Mouse (Mus musculus) MEL (cell line): ENCODE data around the gene Rplp0.
A peak's percentile ranks its signal among the peaks of the same experiment; 100 is the strongest.

Experiments
- CHD2 ChIP-seq: IDR thresholded peaks from 2 replicates; pipeline ENCODE4 v1.6.1; 2011; ENCODE audit warnings: low read length, improper control_type of control experiment
- CTCF ChIP-seq, 3 experiments: IDR thresholded peaks in 2 of 3; conservative IDR thresholded peaks in 1 of 3; 2 replicates each; pipeline ENCODE4 v1.5.1; 2011 to 2012; ENCODE audit warnings: low read length in 3 of 3, low read depth in 2 of 3, mild to moderate bottlenecking in 2 of 3, improper control_type of control experiment in 1 of 3, inconsistent platforms in 1 of 3, mixed read lengths in 1 of 3, moderate library complexity in 1 of 3; ENCODE audit not compliant: control insufficient read depth in 1 of 3, insufficient read depth in 1 of 3, poor library complexity in 1 of 3, severe bottlenecking in 1 of 3
- GATA1 ChIP-seq: IDR thresholded peaks from 2 replicates; pipeline ENCODE4 v1.6.1; 2011; ENCODE audit warnings: low read depth, low read length, improper control_type of control experiment
- JUND ChIP-seq: IDR thresholded peaks from 2 replicates; pipeline ENCODE4 v1.6.1; 2011; ENCODE audit warnings: low read depth, mild to moderate bottlenecking, improper control_type of control experiment, low read length
- MAX ChIP-seq: IDR thresholded peaks from 2 replicates; pipeline ENCODE4 v1.6.1; 2011; ENCODE audit warnings: low read length, improper control_type of control experiment
- MEF2A ChIP-seq: IDR thresholded peaks from 2 replicates; pipeline ENCODE4 v1.6.1; 2014; ENCODE audit warnings: low read depth, mild to moderate bottlenecking, inconsistent platforms, low read length, improper control_type of control experiment; ENCODE audit not compliant: poor library complexity, insufficient replicate concordance, severe bottlenecking; ENCODE audit errors: extremely low read depth
- POLR2A ChIP-seq, 2 experiments: IDR thresholded peaks; 2 replicates each; pipeline ENCODE4 v1.6.1; 2011 to 2012; ENCODE audit warnings: low read length in 2 of 2, mild to moderate bottlenecking in 2 of 2, control low read depth in 1 of 2, improper control_type of control experiment in 1 of 2, low read depth in 1 of 2, moderate library complexity in 1 of 2; ENCODE audit not compliant: control insufficient read depth in 1 of 2, insufficient read depth in 1 of 2, poor library complexity in 1 of 2
- TAL1 ChIP-seq: IDR thresholded peaks from 2 replicates; pipeline ENCODE4 v1.6.1; 2012; ENCODE audit warnings: mild to moderate bottlenecking, inconsistent platforms, low read length, moderate library complexity, mixed read lengths
- TBP ChIP-seq: IDR thresholded peaks from 2 replicates; pipeline ENCODE4 v1.8.0; 2011; ENCODE audit warnings: low read depth, low read length, improper control_type of control experiment
- ZC3H11A ChIP-seq: IDR thresholded peaks from 2 replicates; pipeline ENCODE4 v1.6.1; 2012; ENCODE audit warnings: low read depth, mild to moderate bottlenecking, inconsistent platforms, low read length, improper control_type of control experiment

DNA sequence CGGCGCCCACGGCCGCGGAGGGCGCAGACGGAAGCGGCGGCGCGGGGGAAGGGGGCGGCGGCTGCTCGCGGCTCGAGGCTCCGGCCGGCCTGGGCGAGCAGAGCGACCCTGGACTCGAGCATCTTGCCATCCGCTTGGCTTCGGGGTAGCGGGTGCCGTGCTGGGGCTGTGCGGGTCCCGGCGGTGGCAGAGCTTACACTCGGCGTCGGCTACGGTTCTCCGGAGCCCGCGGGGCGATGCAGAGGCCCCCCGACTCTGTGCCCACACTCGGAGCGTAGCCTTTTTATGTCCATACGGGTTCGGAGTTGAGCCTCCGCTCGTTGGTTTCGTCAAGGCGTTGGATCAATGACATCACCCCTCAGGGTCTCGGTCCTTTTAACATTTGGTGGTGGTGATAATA lies 6.1 kb downstream of the Rplp0 start:
- no peak for TF ChIP-seq POLR2A (IDR thresholded peaks at IDR 0.05; ENCODE audit: control insufficient read depth in 1 of 2, insufficient read depth in 1 of 2, low read depth in 1 of 2, low read length in 2 of 2, poor library complexity in 1 of 2)
- TF ChIP-seq TBP: no peak
- no peak for TF ChIP-seq JUND
- TF ChIP-seq GATA1: no peak
- no peak for TF ChIP-seq ZC3H11A
- TF ChIP-seq MEF2A: peak; percentile 4; the same call in 1 of the 2 replicates
- TF ChIP-seq CTCF (IDR thresholded peaks at IDR 0.05 in 2 of 3, conservative IDR thresholded peaks at IDR 0.05 in 1 of 3; ENCODE audit: control insufficient read depth in 1 of 3, insufficient read depth in 1 of 3, low read depth in 2 of 3, low read length in 3 of 3, poor library complexity in 1 of 3, severe bottlenecking in 1 of 3): no peak
- TF ChIP-seq TAL1: no peak
- no peak for TF ChIP-seq CHD2
- TF ChIP-seq MAX: no peak
